Mouse (Mus musculus) lung, embryonic 14.5 days (tissue): ENCODE results near the gene Morn1. TPM values are rescaled to one million over a fixed set of nuclear protein-coding genes. Genes with fewer than 3 reads are reported as not detected.

ENCODE experiments used
- ATAC-seq: fragments of 200-750 bp; cut with Nextera tagmentation; 2 replicates; pipeline ENCODE4 v1.8.0; 2017; ENCODE audit warnings: mild to moderate bottlenecking, moderate TSS enrichment, moderate library complexity; ENCODE audit not compliant: insufficient read depth
- DNase-seq: peaks from one replicate; pipeline ENCODE4 v3.0.0-alpha.2; 2015
- H3K27ac ChIP-seq: fragments of 300-500 bp; sonication (generic); 2 replicates; pipeline ENCODE4 v1.5.1; 2014; ENCODE audit warnings: low read depth, mild to moderate bottlenecking, moderate library complexity
- H3K27me3 ChIP-seq: fragments of 300-500 bp; sonication (generic); 2 replicates; pipeline ENCODE4 v1.6.1; 2014; ENCODE audit warnings: low read length, control low read depth; ENCODE audit not compliant: insufficient read depth
- H3K36me3 ChIP-seq: fragments of 300-500 bp; sonication (generic); 2 replicates; pipeline ENCODE4 v1.6.1; 2014; ENCODE audit warnings: control low read depth; ENCODE audit not compliant: insufficient read depth
- H3K4me1 ChIP-seq: fragments of 300-500 bp; sonication (generic); 2 replicates; pipeline ENCODE4 v1.6.1; 2014; ENCODE audit warnings: antibody characterized with exemption, control low read depth; ENCODE audit not compliant: insufficient read depth
- H3K4me2 ChIP-seq: fragments of 300-500 bp; sonication (generic); 2 replicates; pipeline ENCODE4 v1.6.1; 2014; ENCODE audit warnings: mild to moderate bottlenecking
- H3K4me3 ChIP-seq: fragments of 300-500 bp; sonication (generic); 2 replicates; pipeline ENCODE4 v1.5.1; 2014; ENCODE audit warnings: low read depth, low read length
- H3K9ac ChIP-seq: fragments of 300-500 bp; sonication (generic); 2 replicates; pipeline ENCODE4 v1.6.1; 2014
- H3K9me3 ChIP-seq: fragments of 300-500 bp; sonication (generic); 2 replicates; pipeline ENCODE4 v1.6.1; 2016; ENCODE audit warnings: low read depth, low read length, control low read depth
- CTCF ChIP-seq: IDR thresholded peaks from 2 replicates; pipeline ENCODE4 v1.5.1; 2016; ENCODE audit warnings: antibody characterized with exemption, low read depth
- WGBS: fragments of 180-500 bp; shearing (Covaris S2); extraction: QIAGEN DNeasy Blood & Tissue Kit; methylation state at CpG from one replicate; pipeline ENCODE4 v1.1.7; 2014; 5-methylcytosine and 5-hydroxymethylcytosine counted together
- polyA plus RNA-seq: library from polyadenylated mRNA; unstranded; fragments of >200 nt; fragmentation: Nextera tagmentation; extraction: Ambion mirVana; gene quantifications from 2 replicates; pipeline ENCODE4 v1.2.1, GENCODE M21; 2014

The Morn1 gene
- polyA plus RNA-seq, 1 experiment from 2014 or later = 5.2 TPM

GRCm38 (mm10) chr4:155163685-155164084 lies 77.3 kb downstream of the Morn1 start:
- WGBS = 70% methylated on average over 8 of the region's 8 CpGs
- peaks cover 25% of the 10 kb centered on the region for H3K4me1 ChIP-seq
- no peaks in the 10 kb centered on the region for H3K27me3 ChIP-seq
- H3K4me3 ChIP-seq = no peak overlapping the region
- no peak for TF ChIP-seq CTCF
- H3K36me3 ChIP-seq = peaks cover 12% of the 10 kb centered on the region
- H3K9ac ChIP-seq = no peak overlapping the region
- H3K4me2 ChIP-seq = no peak overlapping the region
- ATAC-seq = no peak
- peak overlapping the region; percentile 50; the same call in 1 of the 2 replicates for H3K27ac ChIP-seq
- no peak for DNase-seq
- no peaks in the 10 kb centered on the region for H3K9me3 ChIP-seq

- peak; percentile 89 for DNase-seq
- 44% methylated on average over 6 of the region's 6 CpGs for WGBS
- H3K4me2 ChIP-seq = no peak overlapping the region
These were observed 78.2 kb downstream of the Morn1 start for GRCm38 (mm10) chr4:155164550-155164949.

GRCm38 (mm10) chr4:155165861-155166260 lies 79.5 kb downstream of the Morn1 start:
- no peak overlapping the region for H3K4me2 ChIP-seq
- TF ChIP-seq CTCF = no peak
- no peak overlapping the region for H3K4me3 ChIP-seq
- no peaks in the 10 kb centered on the region for H3K27me3 ChIP-seq
- no peaks in the 10 kb centered on the region for H3K36me3 ChIP-seq
- DNase-seq = no peak
- peaks cover 30% of the 10 kb centered on the region for H3K4me1 ChIP-seq
- ATAC-seq = no peak
- H3K9ac ChIP-seq = no peak overlapping the region
- no peak overlapping the region for H3K27ac ChIP-seq
- no peaks in the 10 kb centered on the region for H3K9me3 ChIP-seq

More at GRCm38 (mm10) chr4:155164550-155164949, 78.2 kb downstream of the Morn1 start:
- H3K4me1 ChIP-seq = peaks cover 25% of the 10 kb centered on the region
- no peaks in the 10 kb centered on the region for H3K27me3 ChIP-seq
- no peaks in the 10 kb centered on the region for H3K9me3 ChIP-seq
- H3K27ac ChIP-seq = peak overlapping the region; percentile 59
- no peak overlapping the region for H3K4me3 ChIP-seq
- H3K9ac ChIP-seq = no peak overlapping the region
- no peak for TF ChIP-seq CTCF
- H3K36me3 ChIP-seq = peaks cover 4% of the 10 kb centered on the region
- peak; percentile 67 for ATAC-seq

- no peaks in the 10 kb centered on the region for H3K9me3 ChIP-seq
- H3K4me2 ChIP-seq = no peak overlapping the region
- ATAC-seq (no peak), DNase-seq (no peak)
- TF ChIP-seq CTCF = no peak
- H3K4me1 ChIP-seq = peaks cover 37% of the 10 kb centered on the region
- no peak overlapping the region for H3K27ac ChIP-seq
- H3K9ac ChIP-seq = no peak overlapping the region
- no peaks in the 10 kb centered on the region for H3K27me3 ChIP-seq
- 88% methylated on average over 8 of the region's 8 CpGs for WGBS
- no peak overlapping the region for H3K4me3 ChIP-seq
- H3K36me3 ChIP-seq = no peaks in the 10 kb centered on the region
These were observed 82.5 kb downstream of the Morn1 start for GRCm38 (mm10) chr4:155168835-155169252.

GRCm38 (mm10) chr4:155170614-155171212 lies 84.3 kb downstream of the Morn1 start:
- H3K36me3 ChIP-seq = no peaks in the 10 kb centered on the region
- no peak overlapping the region for H3K4me3 ChIP-seq
- H3K27ac ChIP-seq = no peak overlapping the region
- 58% methylated on average over 8 of the region's 8 CpGs for WGBS
- H3K4me2 ChIP-seq = no peak overlapping the region
- no peak for TF ChIP-seq CTCF
- H3K9ac ChIP-seq = no peak overlapping the region
- ATAC-seq = no peak
- H3K27me3 ChIP-seq = no peaks in the 10 kb centered on the region
- H3K9me3 ChIP-seq = no peaks in the 10 kb centered on the region
- no peak for DNase-seq
- peaks cover 52% of the 10 kb centered on the region for H3K4me1 ChIP-seq

- Histone ChIP-seq H3K27me3 (no peaks in the 10 kb centered on the region), H3K4me3 (no peak overlapping the region), H3K9ac (no peak overlapping the region), H3K27ac (peak overlapping the region; percentile 98), H3K4me1 (peaks cover 60% of the 10 kb centered on the region), H3K36me3 (0 out of 2 replicates have a peak, but pooled peaks cover 2% of the 10 kb centered on the region), H3K9me3 (no peaks in the 10 kb centered on the region), H3K4me2 (peak overlapping the region; percentile 57; the same call in 1 of the 2 replicates)
- DNase-seq = no peak
- WGBS = 76% methylated on average over 5 of the region's 5 CpGs
- TF ChIP-seq CTCF = no peak
- no peak for ATAC-seq
These were observed 85.7 kb downstream of the Morn1 start for GRCm38 (mm10) chr4:155171961-155172533.

GRCm38 (mm10) chr4:155172909-155173821 lies 86.8 kb downstream of the Morn1 start:
- H3K27me3 ChIP-seq = no peaks in the 10 kb centered on the region
- DNase-seq (peak; percentile 98), ATAC-seq (peak; percentile 92)
- TF ChIP-seq CTCF = no peak
- WGBS = 15% methylated on average over 21 of the region's 21 CpGs
- 0 out of 2 replicates have a peak, but pooled peaks cover 2% of the 10 kb centered on the region for H3K36me3 ChIP-seq
- peaks cover 71% of the 10 kb centered on the region for H3K4me1 ChIP-seq
- no peaks in the 10 kb centered on the region for H3K9me3 ChIP-seq
- peak overlapping the region; percentile 34 for H3K9ac ChIP-seq
- H3K4me3 ChIP-seq = peak overlapping the region; percentile 14; the same call in 1 of the 2 replicates
- H3K4me2 ChIP-seq = peak overlapping the region; percentile 57
- peak overlapping the region; percentile 98 for H3K27ac ChIP-seq
